In genomic region chr3:40685855-40686515, GRCm38 (mm10) we compare ENCODE assay signal across 10 mouse cellular contexts. TPM values are rescaled to one million over a fixed set of nuclear protein-coding genes. Genes with fewer than 3 reads are reported as not detected.
DNase-seq lines count a peak whose midpoint lies in the region; ATAC-seq and TF ChIP-seq lines count a peak whose summit lies in the region.
"Had no signal": no experiment of that assay in that cellular context is flagged by ENCODE, and none has a peak within 500 bp of the region (broad histone marks: within the 10 kb centered on the region; RNA-seq: fewer than 3 reads in every experiment).

No protein-coding gene starts in this region.

- ATAC-seq in kidney, embryonic 16.5 days (ENCODE audit: low FRiP score, low TSS enrichment): peak; percentile 21; the same call in 1 of the 2 replicates
- ATAC-seq in midbrain, embryonic 14.5 days (ENCODE audit: low FRiP score, low TSS enrichment): peak; percentile 43; the same call in 1 of the 2 replicates

- 14% methylated on average over 3 of the region's 3 CpGs for WGBS in kidney, embryonic 16.5 days
- 6% methylated on average over 3 of the region's 3 CpGs for WGBS in hindbrain, embryonic 10.5 days
- WGBS in midbrain, embryonic 14.5 days: 1% methylated on average over 3 of the region's 3 CpGs

- no peaks in the 10 kb centered on the region for H3K9me3 ChIP-seq in kidney, embryonic 16.5 days (ENCODE audit: low read length)
- H3K9me3 ChIP-seq in hindbrain, embryonic 10.5 days: no peaks in the 10 kb centered on the region
- H3K9me3 ChIP-seq in midbrain, embryonic 14.5 days (ENCODE audit: control insufficient read depth, low read length): no peaks in the 10 kb centered on the region
- H3K9me3 ChIP-seq: megakaryocyte, embryonic 14.5 days had no signal

- 0 out of 2 replicates have a peak, but pooled peaks cover 3% of the 10 kb centered on the region for H3K36me3 ChIP-seq in kidney, embryonic 16.5 days (ENCODE audit: insufficient read depth, low read length)
- peaks cover 11% of the 10 kb centered on the region for H3K36me3 ChIP-seq in hindbrain, embryonic 10.5 days
- no peaks in the 10 kb centered on the region for H3K36me3 ChIP-seq in midbrain, embryonic 14.5 days (ENCODE audit: control insufficient read depth, insufficient read depth, low read length)

- H3K4me1 ChIP-seq in kidney, embryonic 16.5 days (ENCODE audit: insufficient read depth, low read length): peaks cover 4% of the 10 kb centered on the region; the same call in 1 of the 2 replicates
- peaks cover 52% of the 10 kb centered on the region for H3K4me1 ChIP-seq in hindbrain, embryonic 10.5 days (replicated peaks)
- peaks cover 14% of the 10 kb centered on the region for H3K4me1 ChIP-seq in midbrain, embryonic 14.5 days (ENCODE audit: control insufficient read depth, insufficient read depth, low read length)

- H3K27ac ChIP-seq in kidney, embryonic 16.5 days (ENCODE audit: low read length): no peak overlapping the region
- H3K27ac ChIP-seq in hindbrain, embryonic 10.5 days: peak overlapping the region; percentile 80
- H3K27ac ChIP-seq in midbrain, embryonic 14.5 days (replicated peaks; ENCODE audit: low read depth, low read length): peak overlapping the region; percentile 32; the same call in 1 of the 2 replicates

- no peak for TF ChIP-seq CTCF in brain, embryonic 14.5 days (IDR thresholded peaks at IDR 0.05; ENCODE audit: borderline replicate concordance, extremely low read depth, insufficient read depth, insufficient read length)

- H3K9ac ChIP-seq in kidney, embryonic 16.5 days (replicated peaks; ENCODE audit: low read length): no peak overlapping the region
- H3K9ac ChIP-seq in midbrain, embryonic 14.5 days (replicated peaks; ENCODE audit: low read length): no peak overlapping the region

- H3K4me3 ChIP-seq in kidney, embryonic 16.5 days (ENCODE audit: low read length): no peak overlapping the region
- H3K4me3 ChIP-seq in hindbrain, embryonic 10.5 days: no peak overlapping the region
- no peak overlapping the region for H3K4me3 ChIP-seq in midbrain, embryonic 14.5 days (replicated peaks; ENCODE audit: low read depth, low read length)
- H3K4me3 ChIP-seq: megakaryocyte, embryonic 14.5 days had no signal

- no peak overlapping the region for H3K4me2 ChIP-seq in kidney, embryonic 16.5 days (replicated peaks; ENCODE audit: low read depth, low read length)
- no peak overlapping the region for H3K4me2 ChIP-seq in midbrain, embryonic 14.5 days (ENCODE audit: low read length)

- no peak for TF ChIP-seq POLR2A in brain, embryonic 14.5 days (IDR thresholded peaks at IDR 0.05; ENCODE audit: borderline replicate concordance, extremely low read depth, insufficient read depth, insufficient read length, poor library complexity, severe bottlenecking)

- DNase-seq in kidney, adult 9 months: no peak
- peak; percentile 88 for DNase-seq in brain, embryonic 14.5 days (ENCODE audit: low read depth)
- DNase-seq in hindbrain, embryonic 10.5 days (ENCODE audit: low spot score): peak; percentile 74
- peak; percentile 80 for DNase-seq in midbrain, embryonic 14.5 days
- DNase-seq in ovary, adult 18-20 months (ENCODE audit: low spot score): no peak
- DNase-seq in layer of hippocampus, postnatal 10 days (ENCODE audit: low spot score in 2 of 2): no peak
- no peak for DNase-seq in frontal cortex, postnatal 25 days (ENCODE audit: low spot score in 2 of 2)

- H3K27me3 ChIP-seq in kidney, embryonic 16.5 days (ENCODE audit: insufficient read depth, low read length): no peaks in the 10 kb centered on the region
- no peaks in the 10 kb centered on the region for H3K27me3 ChIP-seq in hindbrain, embryonic 10.5 days (ENCODE audit: insufficient read depth, poor library complexity, severe bottlenecking)
- H3K27me3 ChIP-seq in midbrain, embryonic 14.5 days (ENCODE audit: control insufficient read depth, insufficient read depth, low read length): no peaks in the 10 kb centered on the region
- H3K27me3 ChIP-seq: megakaryocyte, embryonic 14.5 days had no signal

RNA-seq across cellular contexts. Expression of gene Slc25a31, which starts 22.7 kb away (rescaled TPM):
- polyA plus RNA-seq in kidney, embryonic 16.5 days (2015; fragmentation: Nextera tagmentation; extraction: Ambion mirVana): 0.08 and 0.31 TPM in 2 replicates
- 0.21 and 0.27 TPM in 2 replicates for polyA plus RNA-seq in brain, embryonic 14.5 days (2012; rRNA removed)
- polyA plus RNA-seq in hindbrain, embryonic 10.5 days (2016; fragmentation: Nextera tagmentation; extraction: Ambion mirVana): 0.09 and 0.12 TPM in 2 replicates
- 0.22 TPM in 1 of 2 replicates, not detected in the other for polyA plus RNA-seq in midbrain, embryonic 14.5 days (2014; fragmentation: Nextera tagmentation; extraction: Ambion mirVana)
- under 1 TPM in 1 of 2 experiments, not detected in 1; 0.36 TPM for total RNA-seq in layer of hippocampus, postnatal 10 days (2021)
- total RNA-seq: gastrocnemius, postnatal 4 days had no signal

RNA-seq across cellular contexts. Expression of gene Hspa4l, which starts 58.3 kb away (rescaled TPM):
- polyA plus RNA-seq in kidney, embryonic 16.5 days (2015; fragmentation: Nextera tagmentation; extraction: Ambion mirVana): 10.0 and 11.4 TPM in 2 replicates
- 12.0 and 21.4 TPM in 2 replicates for polyA plus RNA-seq in brain, embryonic 14.5 days (2012; rRNA removed)
- polyA plus RNA-seq in hindbrain, embryonic 10.5 days (2016; fragmentation: Nextera tagmentation; extraction: Ambion mirVana): 42.2 and 49.0 TPM in 2 replicates
- polyA plus RNA-seq in midbrain, embryonic 14.5 days (2014; fragmentation: Nextera tagmentation; extraction: Ambion mirVana): 40.1 and 53.1 TPM in 2 replicates
- total RNA-seq in layer of hippocampus, postnatal 10 days (2021): 100 to 1,000 TPM; 107 to 108 TPM

Comparison
In these comparisons a context has a peak if more than half of its experiments do, and no peak if none do; other contexts are left out.
1. DNase-seq: peak in brain, embryonic 14.5 days (single experiment), hindbrain, embryonic 10.5 days (single experiment) and midbrain, embryonic 14.5 days (single experiment); none in kidney, adult 9 months (single experiment), ovary, adult 18-20 months (single experiment), layer of hippocampus, postnatal 10 days (0 of 2) and frontal cortex, postnatal 25 days (0 of 2).